Mouse (Mus musculus) C2C12 (cell line): ENCODE measurements around the gene Exph5.

Experiments
- CEBPB ChIP-seq: IDR thresholded peaks from one replicate; pipeline ENCODE4 v1.6.1; 2011; ENCODE audit warnings: low read depth, mild to moderate bottlenecking, control low read depth, moderate library complexity
- CTCF ChIP-seq: IDR thresholded peaks from one replicate; pipeline ENCODE4 v1.5.1; 2011; ENCODE audit not compliant: control insufficient read depth, insufficient read depth, insufficient read length
- FOSL1 ChIP-seq: IDR thresholded peaks from one replicate; pipeline ENCODE4 v1.8.0; 2011; ENCODE audit warnings: mild to moderate bottlenecking, low read length; ENCODE audit not compliant: poor library complexity, insufficient read depth, severe bottlenecking
- MAX ChIP-seq: IDR thresholded peaks from one replicate; pipeline ENCODE4 v1.6.1; 2011; ENCODE audit warnings: mild to moderate bottlenecking, control low read depth
- MYOD1 ChIP-seq: IDR thresholded peaks from one replicate; pipeline ENCODE4 v1.6.1; 2011; ENCODE audit warnings: low read depth; ENCODE audit not compliant: control insufficient read depth, insufficient read length
- MYOG ChIP-seq: IDR thresholded peaks from one replicate; pipeline ENCODE4 v1.6.1; 2011; ENCODE audit not compliant: control insufficient read depth, insufficient read length; ENCODE audit errors: extremely low read depth
- USF1 ChIP-seq: IDR thresholded peaks from one replicate; pipeline ENCODE4 v1.6.1; 2011; ENCODE audit warnings: low read depth, mild to moderate bottlenecking, control low read depth, moderate library complexity

DNA sequence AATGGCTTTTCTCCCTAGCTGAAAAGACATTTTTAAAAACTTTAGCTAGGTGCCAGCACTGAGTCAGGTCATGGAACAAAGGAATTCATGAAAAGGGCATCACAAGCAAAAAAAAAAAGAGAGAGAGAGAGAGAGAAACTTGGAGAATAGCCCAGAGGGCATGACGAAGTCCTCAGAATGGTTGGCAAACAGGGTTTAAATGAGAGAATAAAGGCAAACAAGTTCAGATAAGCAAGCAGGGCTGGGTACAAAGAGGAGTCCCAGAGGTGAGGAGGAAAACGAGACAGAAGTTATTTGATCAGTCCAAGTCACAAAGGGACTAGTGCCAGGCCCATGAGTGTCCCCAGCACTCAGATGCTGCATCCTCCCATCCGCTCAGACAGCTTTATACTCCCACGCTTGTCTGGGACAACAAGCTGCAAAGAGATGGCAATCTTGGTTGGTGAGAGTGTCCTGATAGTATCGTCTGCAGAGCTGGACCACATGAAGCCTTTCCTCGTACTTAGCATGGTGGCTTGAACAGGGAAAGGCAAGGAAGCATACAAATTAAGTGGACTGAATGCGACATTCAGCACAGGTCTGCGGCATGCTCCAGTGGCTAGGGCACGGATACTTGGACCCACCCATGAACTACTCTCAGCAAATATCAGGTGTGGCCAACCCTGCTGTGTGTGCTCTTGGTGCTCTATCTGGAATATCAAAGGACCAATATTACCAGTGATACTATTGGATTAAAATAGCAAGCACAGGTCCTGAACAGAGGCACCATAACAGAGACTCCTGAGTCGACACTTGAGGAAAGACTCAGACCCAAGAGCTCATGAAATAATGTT, 22.2 kb downstream of the Exph5 start:
- TF ChIP-seq MYOD1 (no peak), CTCF (no peak), MAX (no peak), USF1 (no peak), MYOG (no peak), FOSL1 (no peak), CEBPB (no peak)
